Mouse (Mus musculus): ENCODE measurements around the gene Rptor. TPM values are rescaled to one million over a fixed set of nuclear protein-coding genes. Genes with fewer than 3 reads are reported as not detected.
A peak's percentile ranks its signal among the peaks of the same experiment; 100 is the strongest.

Gene Rptor
- total RNA-seq, 2 experiments from 2014 or later: 57.1 to 58.0 TPM

DNA sequence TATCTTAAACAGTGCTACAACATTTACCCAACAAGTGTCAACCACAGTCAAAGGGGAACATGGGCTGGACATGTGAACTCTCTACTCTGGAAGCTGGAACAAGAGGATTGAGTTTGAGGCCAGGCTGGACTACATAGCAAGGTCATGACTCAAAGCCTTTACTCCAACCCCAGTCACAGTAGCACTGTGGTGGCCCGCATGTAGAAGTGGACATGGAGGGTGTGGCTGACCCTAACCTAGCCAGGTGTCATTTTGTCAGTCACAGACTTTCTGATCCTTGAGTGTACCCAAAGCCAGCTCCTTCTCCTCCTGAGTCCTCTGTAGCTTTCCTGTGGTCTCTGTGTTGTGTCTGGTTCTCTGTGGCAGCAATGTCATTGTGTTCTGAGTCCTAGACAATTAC, 129.7 kb downstream of the Rptor start:
- no peak for DNase-seq
- intact Hi-C loops (cut with DNase I): no loop called here

DNA sequence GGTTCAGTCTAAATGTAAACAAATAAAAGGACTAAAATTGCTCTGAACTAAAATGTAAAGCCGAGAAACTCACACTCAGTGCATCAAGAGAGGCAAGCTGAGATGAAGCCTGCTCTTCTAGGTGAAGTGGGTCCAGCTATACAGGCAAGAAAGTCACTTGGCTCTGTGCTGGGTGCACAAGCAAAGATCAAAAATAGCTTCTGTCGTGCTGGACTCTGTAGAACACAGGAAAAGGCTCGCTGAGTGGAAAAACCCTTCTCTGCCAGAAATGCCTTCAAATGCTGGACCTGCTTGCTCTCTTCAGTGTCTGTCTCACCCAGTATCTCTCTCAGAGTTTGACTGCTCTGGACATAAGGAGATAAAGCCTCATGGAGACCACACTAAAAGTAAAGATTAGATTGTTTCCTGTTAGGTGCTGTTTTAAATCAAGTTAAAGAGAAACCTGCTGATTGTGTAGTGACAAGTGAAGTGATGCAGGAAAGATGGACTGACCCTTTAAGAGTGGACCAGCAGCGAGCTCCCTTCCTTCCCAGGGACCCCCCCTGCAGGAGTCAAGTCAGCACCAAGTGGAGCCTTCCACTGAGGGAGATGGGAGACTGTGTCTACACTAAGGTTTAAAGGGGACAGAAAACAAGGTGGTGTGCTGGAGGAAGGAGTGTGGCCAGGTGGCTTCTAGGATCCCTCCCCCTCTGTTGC, 130.4 kb downstream of the Rptor start:
- DNase-seq: no peak
- intact Hi-C loops (cut with DNase I): no loop called here

GRCm38 (mm10) chr11:119733657-119733990, 130.9 kb downstream of the Rptor start:
- DNase-seq: no peak
- intact Hi-C loops (cut with DNase I): no loop called here

DNA sequence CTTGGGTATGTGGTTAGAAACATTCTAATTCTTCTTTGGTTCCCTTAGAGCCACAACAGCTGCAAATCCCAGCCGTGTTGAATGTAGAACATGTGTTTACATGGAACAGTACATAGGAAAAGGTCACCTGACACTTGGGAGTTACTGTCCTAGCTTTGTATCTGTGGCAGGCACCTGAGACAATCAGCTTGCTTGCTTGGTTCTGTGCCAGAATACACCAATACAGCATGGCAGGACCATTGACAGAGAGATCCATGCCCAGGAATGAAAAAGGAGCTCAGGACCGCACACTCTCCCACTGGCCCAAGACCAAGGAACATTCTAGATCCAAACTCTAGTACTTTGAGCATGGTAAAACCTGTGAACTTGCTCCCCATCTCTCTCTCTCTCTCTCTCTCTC, 132.4 kb downstream of the Rptor start:
- DNase-seq: no peak
- intact Hi-C loops (cut with DNase I): no loop called here

- peak; percentile 11 for DNase-seq
- intact Hi-C loops (cut with DNase I): no loop called here
Observed at GRCm38 (mm10) chr11:119738990-119739846, 136.5 kb downstream of the Rptor start.

DNA sequence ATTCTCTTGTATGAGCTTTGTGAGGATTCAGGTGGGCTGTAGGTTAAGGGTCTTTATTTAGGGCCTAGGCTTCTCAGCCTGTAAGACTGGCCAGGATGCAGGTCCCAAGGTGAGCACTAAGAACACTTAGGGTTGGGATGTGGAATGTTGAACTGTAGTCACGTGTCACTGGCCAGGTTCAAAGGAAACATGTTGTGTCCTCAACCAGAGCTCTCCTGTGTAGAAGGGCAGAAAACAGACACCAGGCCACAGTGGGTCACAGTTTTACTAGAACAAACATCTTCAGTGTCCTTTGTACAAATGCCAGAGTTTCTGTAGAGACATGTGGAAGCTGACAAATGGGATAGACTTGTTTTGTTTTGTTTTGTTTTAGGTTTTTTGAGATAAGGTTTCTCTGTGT, 138.7 kb downstream of the Rptor start:
- intact Hi-C loops (cut with DNase I): no loop called here
- DNase-seq: no peak

GRCm38 (mm10) chr11:119744436-119744835, 141.7 kb downstream of the Rptor start:
- DNase-seq: no peak
- intact Hi-C loops (cut with DNase I): no loop called here

DNA sequence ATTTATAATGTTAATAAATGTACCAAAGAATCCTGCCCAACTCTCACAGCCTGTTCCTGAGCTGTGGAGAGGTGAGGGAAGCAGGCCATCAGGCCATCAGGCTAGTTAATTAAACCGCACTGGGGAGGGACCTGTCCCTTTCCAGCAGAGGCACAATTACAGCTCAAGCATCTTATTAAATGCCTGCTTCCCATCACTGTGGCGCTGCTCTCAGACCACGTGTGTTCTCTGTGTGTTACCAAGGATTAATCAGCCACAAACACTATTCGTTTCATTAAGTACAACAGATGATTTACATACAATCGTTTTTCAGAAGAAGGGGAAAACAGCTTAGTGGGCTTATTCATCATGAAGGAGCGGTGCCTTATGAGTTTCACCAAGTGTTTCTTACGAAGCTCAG, 142.6 kb downstream of the Rptor start:
- DNase-seq: no peak
- intact Hi-C loops (cut with DNase I): no loop called here

DNA sequence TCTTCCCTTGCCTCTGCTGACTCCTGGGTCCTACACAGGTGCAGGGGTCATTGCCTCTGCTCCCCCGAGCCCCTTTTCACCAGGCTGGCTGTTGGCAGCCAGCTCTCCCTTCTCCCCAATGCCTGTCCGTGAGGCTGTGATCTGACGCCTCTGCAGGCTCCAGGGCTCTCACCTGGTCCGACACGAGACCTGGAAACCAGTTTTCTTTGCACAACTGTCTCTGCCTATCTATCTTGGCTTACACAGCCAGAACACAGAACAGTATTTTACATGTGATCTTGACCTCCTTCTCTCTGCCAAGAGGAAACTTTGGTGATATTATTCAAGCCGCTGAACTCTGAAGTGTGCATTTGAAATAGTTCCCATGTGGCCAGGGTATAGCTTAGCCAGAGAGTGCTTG, 151.8 kb downstream of the Rptor start:
- no peak for DNase-seq
- intact Hi-C loops (cut with DNase I): no loop called here

GRCm38 (mm10) chr11:119758214-119758613, 155.5 kb downstream of the Rptor start:
- intact Hi-C loops (cut with DNase I): no loop called here
- DNase-seq: no peak

DNA sequence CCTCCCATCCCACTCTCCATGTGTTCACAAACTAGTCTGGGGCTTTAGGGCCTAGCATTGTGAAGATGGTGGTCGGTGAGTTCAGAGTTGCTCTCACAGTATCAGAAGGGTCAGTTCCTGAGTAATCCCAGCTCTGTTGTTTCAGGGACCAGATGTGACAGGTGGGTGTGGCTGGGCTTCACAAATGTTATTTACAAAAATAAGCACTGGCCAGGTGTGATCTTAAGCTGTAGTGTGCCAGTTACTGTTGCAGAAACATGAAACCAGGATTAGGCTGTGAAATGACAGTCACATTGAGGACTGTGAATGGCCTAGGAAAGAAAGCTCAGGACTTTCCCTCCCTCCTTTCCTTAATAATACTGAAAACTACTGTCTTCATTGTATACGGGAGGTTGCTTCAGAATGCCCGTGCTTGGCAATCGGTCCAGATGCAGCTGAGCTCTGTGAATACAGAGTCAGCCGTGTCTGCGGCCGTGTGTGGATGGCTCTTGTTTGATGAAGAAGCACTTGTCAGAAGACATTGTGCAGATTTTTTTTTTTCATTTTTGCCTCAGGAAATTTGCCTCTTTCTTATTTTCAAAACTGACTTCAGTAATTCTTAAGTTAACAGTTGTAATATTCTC, 156.1 kb downstream of the Rptor start:
- DNase-seq: no peak
- intact Hi-C loops (cut with DNase I): no loop called here

DNA sequence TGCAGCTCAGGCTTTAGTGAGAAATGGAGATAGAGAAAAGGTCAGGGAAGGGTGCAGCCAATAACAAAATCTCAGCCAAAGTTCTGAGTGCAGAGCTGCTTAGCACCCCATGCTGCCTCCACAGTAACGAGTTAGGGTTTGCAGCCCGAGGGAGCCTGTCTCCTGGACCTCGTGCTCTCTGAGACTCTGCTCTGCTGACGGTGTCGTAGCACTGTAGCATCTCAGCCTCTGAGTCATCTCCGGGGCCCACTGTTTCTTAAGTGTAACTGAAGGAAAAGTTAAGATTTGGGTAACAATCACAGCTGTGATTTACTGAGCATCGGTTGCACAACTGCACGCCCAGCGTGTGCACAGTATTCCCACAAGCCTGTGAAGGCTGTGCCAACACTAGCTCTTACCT, 160.2 kb downstream of the Rptor start:
- intact Hi-C loops (cut with DNase I): no loop called here
- no peak for DNase-seq

DNA sequence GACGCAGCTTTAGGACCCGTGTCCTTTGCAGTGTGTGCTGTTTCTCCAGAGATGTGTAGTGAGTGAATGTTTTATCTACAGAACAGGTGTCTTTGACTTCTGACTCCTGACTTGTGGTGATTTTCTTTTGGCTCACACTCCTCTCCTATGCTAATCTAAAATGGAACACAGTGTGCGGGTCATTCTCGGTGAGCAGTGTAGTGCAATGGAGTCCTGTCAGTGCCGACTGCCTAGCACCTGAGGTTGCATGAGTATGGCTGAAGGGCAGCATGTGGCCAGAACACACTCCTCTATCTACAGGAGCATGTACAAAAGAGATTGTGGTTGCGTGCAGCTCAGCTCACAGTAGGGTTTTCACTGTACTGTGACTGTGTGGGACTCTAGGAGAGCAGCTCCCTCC, 163.3 kb downstream of the Rptor start:
- intact Hi-C loops (cut with DNase I): no loop called here
- DNase-seq: no peak

- DNase-seq: no peak
- intact Hi-C loops (cut with DNase I): no loop called here
Observed at GRCm38 (mm10) chr11:119766782-119767459, 164.2 kb downstream of the Rptor start.

DNA sequence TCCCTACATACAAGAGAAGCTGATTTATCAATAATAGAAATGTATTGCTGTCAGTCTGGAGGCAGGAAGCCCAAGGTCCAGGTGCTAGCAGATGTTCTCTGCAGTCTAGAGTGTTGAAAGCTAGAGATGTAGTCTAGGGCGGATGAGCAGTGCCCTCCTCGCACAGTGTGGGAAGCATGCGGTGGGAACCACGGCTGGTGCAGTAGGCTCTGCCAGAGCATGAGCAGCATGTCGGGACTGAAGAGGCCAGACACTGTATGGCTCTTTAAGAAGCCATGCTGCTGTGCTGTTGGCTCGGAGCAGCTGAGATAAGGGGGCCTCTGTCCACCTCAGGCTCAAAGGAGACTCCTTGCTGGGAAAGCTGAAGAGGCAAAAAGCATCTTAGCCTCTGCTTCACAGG, 164.8 kb downstream of the Rptor start:
- no peak for DNase-seq
- intact Hi-C loops (cut with DNase I): no loop called here

- DNase-seq: no peak
- intact Hi-C loops (cut with DNase I): no loop called here
Observed at GRCm38 (mm10) chr11:119768511-119768910, 165.8 kb downstream of the Rptor start.

DNA sequence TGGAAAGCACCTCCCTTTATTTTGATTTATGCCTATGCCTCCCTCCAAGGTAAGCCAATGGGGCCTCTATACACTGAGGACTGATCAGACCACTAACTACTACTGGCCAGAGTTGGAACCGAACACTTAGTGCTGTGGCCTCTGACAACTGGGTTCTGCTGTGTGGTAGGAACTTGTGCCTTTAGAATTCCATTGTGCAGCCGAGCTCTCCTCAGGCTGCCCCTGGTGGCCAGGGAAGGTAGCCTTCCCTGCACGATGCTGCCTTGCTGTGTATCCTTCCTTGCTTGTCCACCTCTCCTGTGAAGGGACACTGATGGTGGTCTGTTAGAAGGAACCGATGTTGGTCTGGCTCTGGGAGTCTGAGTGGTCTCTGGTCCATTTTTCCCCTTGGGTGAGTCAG, 167.0 kb downstream of the Rptor start:
- intact Hi-C loops (cut with DNase I): no loop called here
- DNase-seq: no peak

GRCm38 (mm10) chr11:119770985-119771384, 168.3 kb downstream of the Rptor start:
- intact Hi-C loops (cut with DNase I): no loop called here
- DNase-seq: no peak

GRCm38 (mm10) chr11:119772896-119773295, 170.2 kb downstream of the Rptor start:
- intact Hi-C loops (cut with DNase I): no loop called here
- DNase-seq: peak; percentile 83

GRCm38 (mm10) chr11:119775076-119775760, 172.5 kb downstream of the Rptor start:
- intact Hi-C loops (cut with DNase I): no loop called here
- no peak for DNase-seq

- no peak for DNase-seq
- intact Hi-C loops (cut with DNase I): no loop called here
Observed at GRCm38 (mm10) chr11:119777236-119777635, 174.5 kb downstream of the Rptor start.

Measured in left cerebral cortex, postnatal 4 days (tissue).